ENCODE assay signal across 8 mouse cellular contexts in genomic region chr13:21855698-21856162, GRCm38 (mm10). TPM values are rescaled to one million over a fixed set of nuclear protein-coding genes. Genes with fewer than 3 reads are reported as not detected.
A peak's percentile ranks its signal among the peaks of the same experiment; 100 is the strongest.
DNase-seq lines count a peak whose midpoint lies in the region; ATAC-seq and TF ChIP-seq lines count a peak whose summit lies in the region.

No protein-coding gene starts in this region.

- no peak for TF ChIP-seq CTCF in embryonic fibroblast, embryonic 13.5 days (IDR thresholded peaks at IDR 0.05; ENCODE audit: borderline replicate concordance, insufficient read depth, low read length)

- H3K27me3 ChIP-seq in hindbrain, embryonic 13.5 days: peaks cover 3% of the 10 kb centered on the region; the same call in 1 of the 2 replicates
- no peaks in the 10 kb centered on the region; the same call in 1 of the 2 replicates for H3K27me3 ChIP-seq in midbrain, embryonic 12.5 days
- H3K27me3 ChIP-seq in stomach, embryonic 15.5 days (replicated peaks): no peaks in the 10 kb centered on the region

- peak overlapping the region; percentile 97 for H3K4me3 ChIP-seq in embryonic fibroblast, embryonic 13.5 days (ENCODE audit: insufficient read depth, low read length)
- H3K4me3 ChIP-seq in hindbrain, embryonic 13.5 days: peak overlapping the region; percentile 41
- H3K4me3 ChIP-seq in midbrain, embryonic 12.5 days: peak overlapping the region; percentile 43
- H3K4me3 ChIP-seq in stomach, embryonic 15.5 days (replicated peaks): peak overlapping the region; percentile 41

- H3K4me1 ChIP-seq in embryonic fibroblast, embryonic 13.5 days (ENCODE audit: control insufficient read depth, insufficient read depth, low read length): peaks cover 4% of the 10 kb centered on the region; the same call in 1 of the 2 replicates
- no peaks in the 10 kb centered on the region for H3K4me1 ChIP-seq in hindbrain, embryonic 13.5 days (replicated peaks)
- H3K4me1 ChIP-seq in midbrain, embryonic 12.5 days: no peaks in the 10 kb centered on the region
- no peaks in the 10 kb centered on the region for H3K4me1 ChIP-seq in stomach, embryonic 15.5 days

- peak overlapping the region; percentile 52 for H3K4me2 ChIP-seq in hindbrain, embryonic 13.5 days
- H3K4me2 ChIP-seq in midbrain, embryonic 12.5 days (replicated peaks): peak overlapping the region; percentile 44
- H3K4me2 ChIP-seq in stomach, embryonic 15.5 days: peak overlapping the region; percentile 49

- TF ChIP-seq POLR2A in embryonic fibroblast, embryonic 13.5 days (IDR thresholded peaks at IDR 0.05; ENCODE audit: low read depth, low read length): no peak

- H3K36me3 ChIP-seq in hindbrain, embryonic 13.5 days: no peaks in the 10 kb centered on the region
- no peaks in the 10 kb centered on the region for H3K36me3 ChIP-seq in midbrain, embryonic 12.5 days
- no peaks in the 10 kb centered on the region for H3K36me3 ChIP-seq in stomach, embryonic 15.5 days

- DNase-seq in adrenal gland, adult 18-20 months (ENCODE audit: low spot score in 2 of 2): peak; percentile 24 to 67
- DNase-seq in adrenal gland, adult 8-10 months: no peak
- DNase-seq in brain, adult 2 months (ENCODE audit: low read depth, low spot score): peak; percentile 86
- peak; percentile 59 to 75 for DNase-seq in left cerebral cortex, adult 18-20 months (ENCODE audit: low spot score in 2 of 2)

- H3K27ac ChIP-seq in embryonic fibroblast, embryonic 13.5 days (ENCODE audit: insufficient read depth, low read length): no peak overlapping the region
- H3K27ac ChIP-seq in hindbrain, embryonic 13.5 days: no peak overlapping the region
- no peak overlapping the region for H3K27ac ChIP-seq in midbrain, embryonic 12.5 days (replicated peaks)
- H3K27ac ChIP-seq in stomach, embryonic 15.5 days: no peak overlapping the region

- H3K9ac ChIP-seq in hindbrain, embryonic 13.5 days: peak overlapping the region; percentile 49; the same call in 1 of the 2 replicates
- H3K9ac ChIP-seq in midbrain, embryonic 12.5 days (replicated peaks): peak overlapping the region; percentile 41; the same call in 1 of the 2 replicates
- H3K9ac ChIP-seq in stomach, embryonic 15.5 days: no peak overlapping the region

- ATAC-seq in hindbrain, embryonic 13.5 days (ENCODE audit: low FRiP score): no peak
- ATAC-seq in midbrain, embryonic 12.5 days (ENCODE audit: low FRiP score, low read depth): no peak
- ATAC-seq in stomach, embryonic 15.5 days (ENCODE audit: insufficient read depth, low FRiP score, low read depth): no peak

- 2% methylated on average over 15 of the region's 15 CpGs for WGBS in hindbrain, embryonic 13.5 days
- under 1% methylated on average over 15 of the region's 15 CpGs for WGBS in midbrain, embryonic 12.5 days
- WGBS in stomach, embryonic 15.5 days: 2% methylated on average over 15 of the region's 15 CpGs

- H3K9me3 ChIP-seq in hindbrain, embryonic 13.5 days: no peaks in the 10 kb centered on the region
- H3K9me3 ChIP-seq in midbrain, embryonic 12.5 days: no peaks in the 10 kb centered on the region
- no peaks in the 10 kb centered on the region for H3K9me3 ChIP-seq in stomach, embryonic 15.5 days

RNA-seq across cellular contexts. Expression of gene Hist1h2br, which starts 22.2 kb away (rescaled TPM):
- 10 to 100 TPM; 43.9 to 68.8 TPM for total RNA-seq in adrenal gland, adult 18-20 months (2021)
- total RNA-seq in adrenal gland, adult 8-10 months (2022): 10 to 100 TPM; 63.3 to 78.8 (median 69.1) TPM
- 1.9 TPM in 1 of 2 replicates, not detected in the other for polyA plus RNA-seq in embryonic fibroblast, embryonic 13.5 days (2011; ENCODE audit: insufficient read length, low read depth, missing spikeins)
- polyA plus RNA-seq in hindbrain, embryonic 13.5 days (2015; fragmentation: Nextera tagmentation; extraction: Ambion mirVana): 7.5 and 7.7 TPM in 2 replicates
- total RNA-seq in left cerebral cortex, adult 18-20 months (2021): 10 to 100 TPM; 22.9 to 33.6 TPM
- 17.6 and 23.0 TPM in 2 replicates for polyA plus RNA-seq in midbrain, embryonic 12.5 days (2016; fragmentation: Nextera tagmentation; extraction: Ambion mirVana)
- 19.8 and 19.9 TPM in 2 replicates for polyA plus RNA-seq in stomach, embryonic 15.5 days (2015; fragmentation: Nextera tagmentation; extraction: Ambion mirVana)

RNA-seq across cellular contexts. Expression of gene Hist1h2ap, which starts 22.4 kb away (rescaled TPM):
- total RNA-seq in adrenal gland, adult 18-20 months (2021): 10 to 100 TPM in 1 of 2 experiments, 1 to 10 TPM in 1; 8.6 to 29.1 TPM
- total RNA-seq in adrenal gland, adult 8-10 months (2022): 10 to 100 TPM; 19.8 to 45.6 (median 32.3) TPM
- 18.2 and 27.0 TPM in 2 replicates for polyA plus RNA-seq in embryonic fibroblast, embryonic 13.5 days (2011; ENCODE audit: insufficient read length, low read depth, missing spikeins)
- 898 and 915 TPM in 2 replicates for polyA plus RNA-seq in hindbrain, embryonic 13.5 days (2015; fragmentation: Nextera tagmentation; extraction: Ambion mirVana)
- 10 to 100 TPM; 27.2 to 27.7 TPM for total RNA-seq in left cerebral cortex, adult 18-20 months (2021)
- polyA plus RNA-seq in midbrain, embryonic 12.5 days (2016; fragmentation: Nextera tagmentation; extraction: Ambion mirVana): 4,827 and 5,103 TPM in 2 replicates
- 2,912 and 3,763 TPM in 2 replicates for polyA plus RNA-seq in stomach, embryonic 15.5 days (2015; fragmentation: Nextera tagmentation; extraction: Ambion mirVana)

RNA-seq across cellular contexts. Expression of gene Hist1h4n, which starts 23.7 kb away (rescaled TPM):
- 10 to 100 TPM; 33.0 to 84.6 TPM for total RNA-seq in adrenal gland, adult 18-20 months (2021)
- total RNA-seq in adrenal gland, adult 8-10 months (2022): 100 to 1,000 TPM in 2 of 4 experiments, 10 to 100 TPM in 2; 56.8 to 227 (median 113) TPM
- 18.9 and 28.6 TPM in 2 replicates for polyA plus RNA-seq in embryonic fibroblast, embryonic 13.5 days (2011; ENCODE audit: insufficient read length, low read depth, missing spikeins)
- 6.7 and 8.6 TPM in 2 replicates for polyA plus RNA-seq in hindbrain, embryonic 13.5 days (2015; fragmentation: Nextera tagmentation; extraction: Ambion mirVana)
- 10 to 100 TPM; 48.9 to 61.1 TPM for total RNA-seq in left cerebral cortex, adult 18-20 months (2021)
- 11.5 and 17.5 TPM in 2 replicates for polyA plus RNA-seq in midbrain, embryonic 12.5 days (2016; fragmentation: Nextera tagmentation; extraction: Ambion mirVana)
- polyA plus RNA-seq in stomach, embryonic 15.5 days (2015; fragmentation: Nextera tagmentation; extraction: Ambion mirVana): 14.0 and 15.4 TPM in 2 replicates

RNA-seq across cellular contexts. Expression of gene Hist1h4m, which starts 44.2 kb away (rescaled TPM):
- 100 to 1,000 TPM; 185 to 195 TPM for total RNA-seq in adrenal gland, adult 18-20 months (2021)
- 100 to 1,000 TPM; 110 to 175 (median 150) TPM for total RNA-seq in adrenal gland, adult 8-10 months (2022)
- polyA plus RNA-seq in embryonic fibroblast, embryonic 13.5 days (2011; ENCODE audit: insufficient read length, low read depth, missing spikeins): not detected in 2 replicates
- polyA plus RNA-seq in hindbrain, embryonic 13.5 days (2015; fragmentation: Nextera tagmentation; extraction: Ambion mirVana): not detected in 2 replicates
- 100 to 1,000 TPM; 252 to 307 TPM for total RNA-seq in left cerebral cortex, adult 18-20 months (2021)
- not detected in 2 replicates for polyA plus RNA-seq in midbrain, embryonic 12.5 days (2016; fragmentation: Nextera tagmentation; extraction: Ambion mirVana)
- polyA plus RNA-seq in stomach, embryonic 15.5 days (2015; fragmentation: Nextera tagmentation; extraction: Ambion mirVana): 0.68 TPM in 1 of 2 replicates, not detected in the other

RNA-seq across cellular contexts. Expression of gene Hist1h2ao, which starts 45.5 kb away (rescaled TPM):
- total RNA-seq in adrenal gland, adult 18-20 months (2021): 10 to 100 TPM in 1 of 2 experiments, 1 to 10 TPM in 1; 3.6 to 44.2 TPM
- total RNA-seq in adrenal gland, adult 8-10 months (2022): 10 to 100 TPM in 3 of 4 experiments, 1 to 10 TPM in 1; 6.1 to 36.2 (median 24.9) TPM
- not detected in 2 replicates for polyA plus RNA-seq in embryonic fibroblast, embryonic 13.5 days (2011; ENCODE audit: insufficient read length, low read depth, missing spikeins)
- polyA plus RNA-seq in hindbrain, embryonic 13.5 days (2015; fragmentation: Nextera tagmentation; extraction: Ambion mirVana): not detected in 2 replicates
- 1 to 10 TPM in 1 of 2 experiments, not detected in 1; 6.2 TPM for total RNA-seq in left cerebral cortex, adult 18-20 months (2021)
- not detected in 2 replicates for polyA plus RNA-seq in midbrain, embryonic 12.5 days (2016; fragmentation: Nextera tagmentation; extraction: Ambion mirVana)
- 1.7 TPM in 1 of 2 replicates, not detected in the other for polyA plus RNA-seq in stomach, embryonic 15.5 days (2015; fragmentation: Nextera tagmentation; extraction: Ambion mirVana)

Comparison
In these comparisons a context has a peak if more than half of its experiments do, and no peak if none do; other contexts are left out.
1. H3K4me3 ChIP-seq: peak in every context shown above with its lines; median percentile 97 in embryonic fibroblast, embryonic 13.5 days; 43 in midbrain, embryonic 12.5 days; 41 in hindbrain, embryonic 13.5 days; 41 in stomach, embryonic 15.5 days.
2. RNA of gene Hist1h2ap, which starts 22.4 kb away (polyA plus RNA-seq): 4,827 to 5,103 TPM in midbrain, embryonic 12.5 days, 2,912 to 3,763 TPM in stomach, embryonic 15.5 days and 898 to 915 TPM in hindbrain, embryonic 13.5 days; 18.2 to 27.0 TPM in embryonic fibroblast, embryonic 13.5 days; every median in the first group is over 10 times any median in the second.
3. Peak in every context shown above with its lines, with median percentiles within 50 percentile points of each other: H3K4me2 ChIP-seq.